Mouse (Mus musculus): ENCODE data around the gene Adamts16. TPM values are rescaled to one million over a fixed set of nuclear protein-coding genes. Genes with fewer than 3 reads are reported as not detected.
A peak's percentile ranks its signal among the peaks of the same experiment; 100 is the strongest.

Adamts16 gene
- polyA plus RNA-seq, 1 experiment from 2014 or later, result 1.4 TPM

- no peak for DNase-seq
- H3K9me3 ChIP-seq (ENCODE audit: control insufficient read depth, low read length), result no peaks in the 10 kb centered on the region
- 49% methylated on average over 4 of the region's 4 CpGs for WGBS
- H3K27ac ChIP-seq (replicated peaks; ENCODE audit: low read depth, low read length), result no peak overlapping the region
- H3K9ac ChIP-seq (replicated peaks; ENCODE audit: low read length), result no peak overlapping the region
- peak overlapping the region; percentile 39; the same call in 1 of the 2 replicates for H3K4me3 ChIP-seq (replicated peaks; ENCODE audit: low read depth, low read length)
- no peak for ATAC-seq (ENCODE audit: low FRiP score, low TSS enrichment)
- peaks cover 6% of the 10 kb centered on the region; the same call in 1 of the 2 replicates for H3K27me3 ChIP-seq (ENCODE audit: control insufficient read depth, insufficient read depth, low read length)
- H3K4me1 ChIP-seq (ENCODE audit: control insufficient read depth, insufficient read depth, low read length), result no peaks in the 10 kb centered on the region; the same call in 1 of the 2 replicates
- no peaks in the 10 kb centered on the region for H3K36me3 ChIP-seq (ENCODE audit: control insufficient read depth, insufficient read depth, low read length)
- peak overlapping the region; percentile 82 for H3K4me2 ChIP-seq (ENCODE audit: low read length)
Measured at GRCm38 (mm10) chr13:70842126-70842525, 515 bp upstream of the Adamts16 start.

GRCm38 (mm10) chr13:70840161-70840560 lies 1.4 kb downstream of the Adamts16 start:
- no peak overlapping the region for H3K9ac ChIP-seq (replicated peaks; ENCODE audit: low read length)
- no peaks in the 10 kb centered on the region for H3K36me3 ChIP-seq (ENCODE audit: control insufficient read depth, insufficient read depth, low read length)
- peak overlapping the region; percentile 82 for H3K4me2 ChIP-seq (ENCODE audit: low read length)
- DNase-seq (peak; percentile 92), ATAC-seq (ENCODE audit: low FRiP score, low TSS enrichment) (peak; percentile 66; the same call in 1 of the 2 replicates)
- H3K4me3 ChIP-seq (replicated peaks; ENCODE audit: low read depth, low read length), result no peak overlapping the region
- no peak overlapping the region for H3K27ac ChIP-seq (replicated peaks; ENCODE audit: low read depth, low read length)
- peaks cover 6% of the 10 kb centered on the region; the same call in 1 of the 2 replicates for H3K27me3 ChIP-seq (ENCODE audit: control insufficient read depth, insufficient read depth, low read length)
- 10% methylated on average over 6 of the region's 6 CpGs for WGBS
- no peaks in the 10 kb centered on the region; the same call in 1 of the 2 replicates for H3K4me1 ChIP-seq (ENCODE audit: control insufficient read depth, insufficient read depth, low read length)
- no peaks in the 10 kb centered on the region for H3K9me3 ChIP-seq (ENCODE audit: control insufficient read depth, low read length)

GRCm38 (mm10) chr13:70837571-70837970 lies 4.0 kb downstream of the Adamts16 start:
- DNase-seq (no peak), ATAC-seq (ENCODE audit: low FRiP score, low TSS enrichment) (no peak)
- Histone ChIP-seq H3K27ac (replicated peaks; ENCODE audit: low read depth, low read length) (no peak overlapping the region), H3K27me3 (ENCODE audit: control insufficient read depth, insufficient read depth, low read length) (peaks cover 4% of the 10 kb centered on the region; the same call in 1 of the 2 replicates), H3K9ac (replicated peaks; ENCODE audit: low read length) (no peak overlapping the region), H3K4me2 (ENCODE audit: low read length) (no peak overlapping the region), H3K9me3 (ENCODE audit: control insufficient read depth, low read length) (no peaks in the 10 kb centered on the region), H3K4me3 (replicated peaks; ENCODE audit: low read depth, low read length) (no peak overlapping the region), H3K4me1 (ENCODE audit: control insufficient read depth, insufficient read depth, low read length) (no peaks in the 10 kb centered on the region; the same call in 1 of the 2 replicates), H3K36me3 (ENCODE audit: control insufficient read depth, insufficient read depth, low read length) (no peaks in the 10 kb centered on the region)
- 86% methylated on average over 5 of the region's 5 CpGs for WGBS

- 80% methylated on average over 7 of the region's 7 CpGs for WGBS
- H3K36me3 ChIP-seq (ENCODE audit: control insufficient read depth, insufficient read depth, low read length), result no peaks in the 10 kb centered on the region
Measured at GRCm38 (mm10) chr13:70836246-70836645, 5.4 kb downstream of the Adamts16 start.

GRCm38 (mm10) chr13:70832593-70833138 lies 8.9 kb downstream of the Adamts16 start:
- DNase-seq (no peak), ATAC-seq (ENCODE audit: low FRiP score, low TSS enrichment) (no peak)
- no peak overlapping the region for H3K9ac ChIP-seq (replicated peaks; ENCODE audit: low read length)
- no peak overlapping the region for H3K4me2 ChIP-seq (ENCODE audit: low read length)
- H3K36me3 ChIP-seq (ENCODE audit: control insufficient read depth, insufficient read depth, low read length), result no peaks in the 10 kb centered on the region
- no peaks in the 10 kb centered on the region for H3K27me3 ChIP-seq (ENCODE audit: control insufficient read depth, insufficient read depth, low read length)
- H3K4me1 ChIP-seq (ENCODE audit: control insufficient read depth, insufficient read depth, low read length), result no peaks in the 10 kb centered on the region
- H3K4me3 ChIP-seq (replicated peaks; ENCODE audit: low read depth, low read length), result no peak overlapping the region
- no peak overlapping the region for H3K27ac ChIP-seq (replicated peaks; ENCODE audit: low read depth, low read length)
- 84% methylated on average over 6 of the region's 6 CpGs for WGBS
- no peaks in the 10 kb centered on the region for H3K9me3 ChIP-seq (ENCODE audit: control insufficient read depth, low read length)

More at GRCm38 (mm10) chr13:70836246-70836645, 5.4 kb downstream of the Adamts16 start:
- Histone ChIP-seq H3K9ac (replicated peaks; ENCODE audit: low read length) (no peak overlapping the region), H3K4me3 (replicated peaks; ENCODE audit: low read depth, low read length) (no peak overlapping the region), H3K4me1 (ENCODE audit: control insufficient read depth, insufficient read depth, low read length) (no peaks in the 10 kb centered on the region; the same call in 1 of the 2 replicates), H3K9me3 (ENCODE audit: control insufficient read depth, low read length) (no peaks in the 10 kb centered on the region), H3K4me2 (ENCODE audit: low read length) (no peak overlapping the region), H3K27me3 (ENCODE audit: control insufficient read depth, insufficient read depth, low read length) (no peaks in the 10 kb centered on the region), H3K27ac (replicated peaks; ENCODE audit: low read depth, low read length) (no peak overlapping the region)
- ATAC-seq (ENCODE audit: low FRiP score, low TSS enrichment), result no peak
- DNase-seq, result no peak

GRCm38 (mm10) chr13:70831041-70831440 lies 10.6 kb downstream of the Adamts16 start:
- Histone ChIP-seq H3K4me1 (ENCODE audit: control insufficient read depth, insufficient read depth, low read length) (no peaks in the 10 kb centered on the region), H3K9me3 (ENCODE audit: control insufficient read depth, low read length) (no peaks in the 10 kb centered on the region), H3K4me2 (ENCODE audit: low read length) (no peak overlapping the region), H3K27me3 (ENCODE audit: control insufficient read depth, insufficient read depth, low read length) (no peaks in the 10 kb centered on the region), H3K36me3 (ENCODE audit: control insufficient read depth, insufficient read depth, low read length) (no peaks in the 10 kb centered on the region), H3K9ac (replicated peaks; ENCODE audit: low read length) (no peak overlapping the region), H3K4me3 (replicated peaks; ENCODE audit: low read depth, low read length) (no peak overlapping the region), H3K27ac (replicated peaks; ENCODE audit: low read depth, low read length) (no peak overlapping the region)
- DNase-seq, result no peak
- 84% methylated on average over 4 of the region's 4 CpGs for WGBS
- ATAC-seq (ENCODE audit: low FRiP score, low TSS enrichment), result no peak

GRCm38 (mm10) chr13:70827507-70827906 lies 14.1 kb downstream of the Adamts16 start:
- DNase-seq, result no peak
- 85% methylated on average over 4 of the region's 4 CpGs for WGBS
- no peak overlapping the region for H3K9ac ChIP-seq (replicated peaks; ENCODE audit: low read length)

GRCm38 (mm10) chr13:70825265-70825664 lies 16.3 kb downstream of the Adamts16 start:
- ATAC-seq (ENCODE audit: low FRiP score, low TSS enrichment) (no peak), DNase-seq (no peak)
- Histone ChIP-seq H3K4me1 (ENCODE audit: control insufficient read depth, insufficient read depth, low read length) (no peaks in the 10 kb centered on the region), H3K27ac (replicated peaks; ENCODE audit: low read depth, low read length) (no peak overlapping the region), H3K9me3 (ENCODE audit: control insufficient read depth, low read length) (no peaks in the 10 kb centered on the region), H3K27me3 (ENCODE audit: control insufficient read depth, insufficient read depth, low read length) (no peaks in the 10 kb centered on the region), H3K36me3 (ENCODE audit: control insufficient read depth, insufficient read depth, low read length) (no peaks in the 10 kb centered on the region), H3K9ac (replicated peaks; ENCODE audit: low read length) (no peak overlapping the region), H3K4me2 (ENCODE audit: low read length) (no peak overlapping the region), H3K4me3 (replicated peaks; ENCODE audit: low read depth, low read length) (no peak overlapping the region)
- WGBS, result 89% methylated on average over 5 of the region's 5 CpGs

More at GRCm38 (mm10) chr13:70827507-70827906, 14.1 kb downstream of the Adamts16 start:
- H3K36me3 ChIP-seq (ENCODE audit: control insufficient read depth, insufficient read depth, low read length), result no peaks in the 10 kb centered on the region
- H3K4me3 ChIP-seq (replicated peaks; ENCODE audit: low read depth, low read length), result no peak overlapping the region
- H3K4me2 ChIP-seq (ENCODE audit: low read length), result no peak overlapping the region
- H3K27ac ChIP-seq (replicated peaks; ENCODE audit: low read depth, low read length), result no peak overlapping the region
- no peaks in the 10 kb centered on the region for H3K27me3 ChIP-seq (ENCODE audit: control insufficient read depth, insufficient read depth, low read length)
- no peaks in the 10 kb centered on the region for H3K4me1 ChIP-seq (ENCODE audit: control insufficient read depth, insufficient read depth, low read length)
- H3K9me3 ChIP-seq (ENCODE audit: control insufficient read depth, low read length), result no peaks in the 10 kb centered on the region
- no peak for ATAC-seq (ENCODE audit: low FRiP score, low TSS enrichment)

GRCm38 (mm10) chr13:70823757-70824156 lies 17.9 kb downstream of the Adamts16 start:
- DNase-seq (no peak), ATAC-seq (ENCODE audit: low FRiP score, low TSS enrichment) (no peak)
- Histone ChIP-seq H3K27me3 (ENCODE audit: control insufficient read depth, insufficient read depth, low read length) (no peaks in the 10 kb centered on the region), H3K27ac (replicated peaks; ENCODE audit: low read depth, low read length) (no peak overlapping the region), H3K9me3 (ENCODE audit: control insufficient read depth, low read length) (no peaks in the 10 kb centered on the region), H3K4me1 (ENCODE audit: control insufficient read depth, insufficient read depth, low read length) (no peaks in the 10 kb centered on the region), H3K4me3 (replicated peaks; ENCODE audit: low read depth, low read length) (no peak overlapping the region), H3K36me3 (ENCODE audit: control insufficient read depth, insufficient read depth, low read length) (no peaks in the 10 kb centered on the region), H3K4me2 (ENCODE audit: low read length) (no peak overlapping the region), H3K9ac (replicated peaks; ENCODE audit: low read length) (no peak overlapping the region)
- 73% methylated on average over 8 of the region's 8 CpGs for WGBS
